Mouse (Mus musculus) embryonic stem cell, embryonic (primary cell): ENCODE results near the gene Tbc1d17.

Experiments used
- CTCF ChIA-PET, 4 experiments: fragments of 300-600 bp in 2 of 4; fragments of 350-600 bp in 2 of 4; sonication (Branson Sonifier 250); formaldehyde crosslinking; loops; one replicate each; lab custom pipeline; 2022; ENCODE audit warnings: inconsistent platforms in 2 of 4; lab: Charles Lee
- POLR2A ChIA-PET, 4 experiments: fragments of 300-600 bp in 2 of 4; fragments of 350-600 bp in 2 of 4; sonication (Branson Sonifier 250); formaldehyde crosslinking; loops; one replicate each; lab custom pipeline; 2022; ENCODE audit warnings: antibody characterized with exemption in 4 of 4, inconsistent platforms in 1 of 4; lab: Charles Lee

Tbc1d17 gene

GRCm38 (mm10) chr7:44883036-44883435, 34.2 kb upstream of the Tbc1d17 start:
- POLR2A ChIA-PET: interaction anchor here in 3 of 4 experiments (1.0 to 4.3 kb wide), 15 partner anchors 9 to 175 kb away, joined by 3 to 25 read pairs (median 5); partner anchors contain the start of genes Ptov1 (in 3 of the 3), Med25 (in 2 of the 3), Fuz (in 1 of the 3) and Il4i1 (in 1 of the 3)

GRCm38 (mm10) chr7:44877833-44878232, 29.0 kb upstream of the Tbc1d17 start:
- POLR2A ChIA-PET: interaction anchor here (0.5 to 2.2 kb wide), 17 partner anchors 8 to 281 kb away, joined by 3 to 10 read pairs (median 4); partner anchors contain the start of genes Akt1s1 (in 1 of the 4), Atf5 (in 1 of the 4), Il4i1 (in 1 of the 4) and Izumo2 (in 1 of the 4)
- CTCF ChIA-PET: no interaction called here

More at GRCm38 (mm10) chr7:44883036-44883435, 34.2 kb upstream of the Tbc1d17 start:
- CTCF ChIA-PET: no interaction called here

- POLR2A ChIA-PET: interaction anchor here in 3 of 4 experiments (0.7 to 52.0 kb wide), 16 partner anchors 8 to 571 kb away, joined by 3 to 2007 read pairs (median 24); partner anchors contain the start of genes Akt1s1 (in 3 of the 3), Tbc1d17 (in 3 of the 3), Atf5 (in 2 of the 3) and Il4i1 (in 2 of the 3)
- CTCF ChIA-PET: interaction anchor here in 3 of 4 experiments (0.6 to 2.7 kb wide), 8 partner anchors 27 to 460 kb away, joined by 3 to 10 read pairs (median 4); no protein-coding TSS in a partner anchor
Observed at GRCm38 (mm10) chr7:44871774-44872173, 22.9 kb upstream of the Tbc1d17 start.

GRCm38 (mm10) chr7:44871181-44871580, 22.3 kb upstream of the Tbc1d17 start:
- CTCF ChIA-PET: interaction anchor here in 3 of 4 experiments (0.6 to 2.7 kb wide), 11 partner anchors 27 to 459 kb away, joined by 3 to 10 read pairs (median 3); partner anchors contain the start of gene Prmt1 (in 1 of the 3)
- POLR2A ChIA-PET: interaction anchor here in 3 of 4 experiments (0.6 to 52.0 kb wide), 26 partner anchors 8 to 572 kb away, joined by 3 to 2007 read pairs (median 11); partner anchors contain the start of genes Akt1s1 (in 3 of the 3), Pnkp (in 3 of the 3), Tbc1d17 (in 3 of the 3) and Atf5 (in 2 of the 3)

- POLR2A ChIA-PET: interaction anchor here (0.6 to 52.0 kb wide), 65 partner anchors 9 to 491 kb away, joined by 3 to 2007 read pairs (median 7); partner anchors contain the start of genes Akt1s1 (in 3 of the 4), Atf5 (in 3 of the 4), Il4i1 (in 3 of the 4) and Med25 (in 3 of the 4)
- CTCF ChIA-PET: interaction anchor here in 3 of 4 experiments (0.8 to 2.7 kb wide), 11 partner anchors 10 to 343 kb away, joined by 3 to 15 read pairs (median 4); partner anchors contain the start of gene Prmt1 (in 1 of the 3)
Observed at GRCm38 (mm10) chr7:44870614-44871013, 21.7 kb upstream of the Tbc1d17 start.

- ChIA-PET POLR2A (interaction anchor here (0.5 to 52.0 kb wide), 103 partner anchors 8 to 644 kb away, joined by 3 to 2007 read pairs (median 4); partner anchors contain the start of genes Akt1s1 (in 3 of the 4), Atf5 (in 3 of the 4), Fuz (in 3 of the 4) and Il4i1 (in 3 of the 4)), CTCF (interaction anchor here (0.6 to 2.7 kb wide), 18 partner anchors 8 to 996 kb away, joined by 3 to 15 read pairs (median 4); partner anchors contain the start of genes Akt1s1 (in 1 of the 4), Fuz (in 1 of the 4), Pnkp (in 1 of the 4) and Prmt1 (in 1 of the 4))
Observed at GRCm38 (mm10) chr7:44869697-44870528, 21.0 kb upstream of the Tbc1d17 start, which contains the start of gene Ptov1. Gene Ptov1 (minus strand): TSS chr7:44869788.

GRCm38 (mm10) chr7:44868919-44869696, 20.2 kb upstream of the Tbc1d17 start:
- ChIA-PET POLR2A (interaction anchor here (0.5 to 52.0 kb wide), 103 partner anchors 8 to 744 kb away, joined by 3 to 2007 read pairs (median 5); partner anchors contain the start of genes Akt1s1 (in 3 of the 4), Atf5 (in 3 of the 4), Fuz (in 3 of the 4) and Il4i1 (in 3 of the 4)), CTCF (interaction anchor here (0.6 to 2.7 kb wide), 15 partner anchors 8 to 996 kb away, joined by 3 to 15 read pairs (median 4); partner anchors contain the start of genes Akt1s1 (in 1 of the 4), Fuz (in 1 of the 4), Pnkp (in 1 of the 4) and Tbc1d17 (in 1 of the 4))

- ChIA-PET CTCF (interaction anchor here in 3 of 4 experiments (0.6 to 2.3 kb wide), 3 partner anchors 8 to 213 kb away, joined by 3 to 14 read pairs (median 4); no protein-coding TSS in a partner anchor), POLR2A (interaction anchor here (0.5 to 52.0 kb wide), 25 partner anchors 8 to 745 kb away, joined by 3 to 2007 read pairs (median 7); partner anchors contain the start of genes Akt1s1 (in 3 of the 4), Tbc1d17 (in 3 of the 4), Atf5 (in 2 of the 4) and Il4i1 (in 2 of the 4))
Observed at GRCm38 (mm10) chr7:44868465-44868864, 19.6 kb upstream of the Tbc1d17 start.

GRCm38 (mm10) chr7:44867802-44868201, 18.9 kb upstream of the Tbc1d17 start:
- POLR2A ChIA-PET: interaction anchor here (0.7 to 52.0 kb wide), 21 partner anchors 8 to 159 kb away, joined by 3 to 2007 read pairs (median 6); partner anchors contain the start of genes Akt1s1 (in 3 of the 4), Tbc1d17 (in 3 of the 4), Atf5 (in 2 of the 4) and Il4i1 (in 2 of the 4)
- CTCF ChIA-PET: interaction anchor here in 1 of 4 experiments (0.7 kb wide), 1 partner anchor 108 kb away, joined by 4 read pairs; no protein-coding TSS in a partner anchor

GRCm38 (mm10) chr7:44867010-44867702, 18.3 kb upstream of the Tbc1d17 start:
- CTCF ChIA-PET: interaction anchor here in 1 of 4 experiments (1.0 kb wide), 1 partner anchor 217 kb away, joined by 3 read pairs; no protein-coding TSS in a partner anchor
- POLR2A ChIA-PET: interaction anchor here (0.6 to 52.0 kb wide), 18 partner anchors 10 to 463 kb away, joined by 3 to 2007 read pairs (median 6); partner anchors contain the start of genes Pnkp (in 3 of the 4), Akt1s1 (in 2 of the 4), Atf5 (in 2 of the 4) and Il4i1 (in 2 of the 4)

- POLR2A ChIA-PET: interaction anchor here in 3 of 4 experiments (0.6 to 52.0 kb wide), 21 partner anchors 9 to 462 kb away, joined by 3 to 2007 read pairs (median 4); partner anchors contain the start of genes Akt1s1 (in 2 of the 3), Atf5 (in 2 of the 3), Il4i1 (in 2 of the 3) and Nup62 (in 2 of the 3)
- CTCF ChIA-PET: interaction anchor here in 1 of 4 experiments (1.0 kb wide), 1 partner anchor 216 kb away, joined by 3 read pairs; no protein-coding TSS in a partner anchor
Observed at GRCm38 (mm10) chr7:44866276-44867009, 17.6 kb upstream of the Tbc1d17 start.

- ChIA-PET POLR2A (interaction anchor here in 3 of 4 experiments (0.6 to 52.0 kb wide), 20 partner anchors 10 to 590 kb away, joined by 3 to 2007 read pairs (median 3); partner anchors contain the start of genes Akt1s1 (in 2 of the 3), Atf5 (in 2 of the 3), Il4i1 (in 2 of the 3) and Nup62 (in 2 of the 3)), CTCF (interaction anchor here in 1 of 4 experiments (1.6 kb wide), 1 partner anchor 16 kb away, joined by 7 read pairs; the partner anchor contains the start of genes Akt1s1 and Tbc1d17)
Observed at GRCm38 (mm10) chr7:44864595-44865542, 16.0 kb upstream of the Tbc1d17 start.

GRCm38 (mm10) chr7:44863982-44864494, 15.2 kb upstream of the Tbc1d17 start:
- POLR2A ChIA-PET: interaction anchor here in 3 of 4 experiments (0.6 to 52.0 kb wide), 17 partner anchors 9 to 589 kb away, joined by 3 to 2007 read pairs (median 3); partner anchors contain the start of genes Akt1s1 (in 2 of the 3), Tbc1d17 (in 2 of the 3), Atf5 (in 1 of the 3) and Il4i1 (in 1 of the 3)
- CTCF ChIA-PET: interaction anchor here in 1 of 4 experiments (1.6 kb wide), 1 partner anchor 15 kb away, joined by 7 read pairs; the partner anchor contains the start of genes Akt1s1 and Tbc1d17
